Mouse (Mus musculus): Measurements from ENCODE around the gene Olfr1161.
"Not testable (repeated sequence)": the region's sequence is repeated elsewhere in the genome, so short reads cannot be mapped to it uniquely, and the experiment has no call there.

Olfr1161 gene

DNA sequence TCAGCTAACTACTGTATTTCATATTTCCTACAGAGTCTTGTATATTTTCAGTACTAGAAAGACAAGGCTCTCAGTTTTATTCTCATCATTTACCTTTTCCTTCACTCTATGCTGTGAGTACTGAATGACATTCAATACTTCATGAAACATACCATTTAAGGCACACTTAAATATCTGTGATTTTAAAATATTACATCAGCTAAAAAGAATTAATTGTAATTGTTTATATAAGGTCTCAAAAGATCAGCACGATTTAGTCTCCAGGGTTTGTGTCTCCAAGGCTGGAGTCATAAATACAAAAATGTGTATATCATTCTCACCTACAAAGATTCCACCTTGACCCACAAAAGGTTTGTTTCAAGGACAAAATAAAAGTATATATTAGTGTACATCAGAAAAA lies at the start of gene Olfr1161:
Olfr1161 (plus strand) TSS at position 301 of the 400 bp plus-strand sequence.
- DNase-seq (ENCODE audit: low read depth, low spot score), result not testable (repeated sequence)

- no peak for DNase-seq (ENCODE audit: low read depth, low spot score)
Measured at GRCm38 (mm10) chr2:87974563-87974962, 48.0 kb upstream of the Olfr1161 start, which contains the start of gene Olfr74. Gene Olfr74 (minus strand): TSS chr2:87974663.

DNA sequence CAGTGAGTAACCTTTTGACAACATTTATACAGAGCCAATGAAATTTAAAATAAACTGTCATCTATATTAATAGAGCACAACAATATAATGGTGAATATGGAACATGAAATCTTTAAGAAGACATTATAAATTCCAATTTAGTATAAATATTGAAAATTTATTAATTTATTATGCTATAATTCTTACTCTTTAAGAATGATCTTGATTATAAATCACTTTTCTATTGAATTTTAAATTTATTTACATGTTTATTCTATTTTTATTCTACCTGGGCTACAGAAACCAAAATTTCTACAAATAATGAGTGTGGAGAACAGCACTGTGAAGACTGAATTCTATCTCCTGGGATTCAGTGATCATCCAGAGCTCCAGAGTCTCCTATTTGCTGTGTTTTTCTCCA lies 32.8 kb upstream of the Olfr1161 start, which contains the start of gene Olfr1158:
Olfr1158 (plus strand) TSS at position 301 of the 400 bp plus-strand sequence.
- DNase-seq (ENCODE audit: low read depth, low spot score), result no peak

DNA sequence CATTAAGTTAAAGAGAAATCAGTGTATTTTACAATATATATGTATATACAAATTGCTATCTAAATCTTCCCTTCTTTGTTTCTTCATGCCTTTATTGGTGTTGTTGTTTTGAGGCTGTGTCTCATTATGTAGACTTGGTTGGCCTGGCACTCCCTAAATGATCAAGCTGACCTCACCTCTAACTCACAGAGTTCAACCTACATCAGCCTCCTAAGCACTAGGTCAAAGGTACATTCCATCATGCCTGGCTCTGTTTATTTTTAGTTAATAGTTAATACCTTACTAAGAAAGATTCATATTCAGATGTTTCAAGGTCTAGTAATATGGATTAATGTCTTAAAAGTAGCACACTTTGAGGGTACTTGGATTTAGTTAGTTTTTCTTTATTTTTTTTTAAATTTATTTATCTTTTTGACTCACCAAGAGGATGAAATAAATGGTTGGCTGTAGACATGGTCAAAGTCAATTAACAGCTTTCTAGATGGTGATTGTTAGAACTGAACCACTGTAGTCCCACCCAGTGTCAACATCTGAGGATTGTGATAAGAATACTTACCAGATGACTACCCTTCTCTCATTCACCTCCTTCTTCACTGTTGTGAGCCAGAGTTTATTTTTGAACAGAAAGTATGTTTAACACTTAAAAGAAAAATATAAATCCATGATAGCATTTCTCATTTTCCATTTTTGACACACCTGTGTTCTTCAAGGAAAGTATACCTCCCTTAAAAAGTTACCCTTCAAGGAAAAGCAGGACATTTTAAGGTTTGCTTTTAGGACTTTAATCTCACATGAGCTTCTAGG lies 14.9 kb upstream of the Olfr1161 start, which contains the start of gene Olfr1160:
Olfr1160 (minus strand) TSS at position 754 of the 804 bp plus-strand sequence.
- DNase-seq (ENCODE audit: low read depth, low spot score), result no peak

GRCm38 (mm10) chr2:88037599-88037998 lies 15.0 kb downstream of the Olfr1161 start, which contains the start of gene Olfr73:
Gene Olfr73 (minus strand): TSS chr2:88037699.
- DNase-seq (ENCODE audit: low read depth, low spot score), result no peak

- DNase-seq (ENCODE audit: low read depth, low spot score), result no peak
Measured at GRCm38 (mm10) chr2:88051029-88051428, 28.5 kb downstream of the Olfr1161 start, which contains the start of gene Olfr1162. Gene Olfr1162 (minus strand): TSS chr2:88051129.

DNA sequence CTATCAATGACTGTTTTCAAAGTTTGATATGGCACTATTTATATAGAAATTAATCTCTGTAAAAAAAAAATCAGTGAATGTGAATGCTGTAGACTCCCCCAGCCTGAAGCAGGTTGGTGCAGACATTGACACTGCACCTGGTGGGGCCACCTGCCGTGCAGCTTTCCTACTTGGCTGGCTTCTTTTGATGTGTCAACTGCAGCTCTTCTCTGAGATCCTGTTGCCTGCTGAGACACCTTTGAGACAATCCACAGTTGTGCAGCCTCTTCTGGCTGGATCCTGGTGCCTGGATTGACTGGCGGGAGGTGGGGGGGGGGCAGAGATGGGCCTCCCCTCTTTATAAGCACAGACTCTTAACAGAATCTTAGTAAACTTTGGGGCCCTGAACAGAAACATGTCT lies 41.0 kb downstream of the Olfr1161 start:
- DNase-seq (ENCODE audit: low read depth, low spot score), result no peak

GRCm38 (mm10) chr2:88071730-88072129 lies 49.2 kb downstream of the Olfr1161 start, which contains the start of gene Olfr1163:
Gene Olfr1163 (minus strand): TSS chr2:88071830.
- DNase-seq (ENCODE audit: low read depth, low spot score), result no peak

All from embryo, embryonic 11.5 days (tissue).